In the genomic region with DNA sequence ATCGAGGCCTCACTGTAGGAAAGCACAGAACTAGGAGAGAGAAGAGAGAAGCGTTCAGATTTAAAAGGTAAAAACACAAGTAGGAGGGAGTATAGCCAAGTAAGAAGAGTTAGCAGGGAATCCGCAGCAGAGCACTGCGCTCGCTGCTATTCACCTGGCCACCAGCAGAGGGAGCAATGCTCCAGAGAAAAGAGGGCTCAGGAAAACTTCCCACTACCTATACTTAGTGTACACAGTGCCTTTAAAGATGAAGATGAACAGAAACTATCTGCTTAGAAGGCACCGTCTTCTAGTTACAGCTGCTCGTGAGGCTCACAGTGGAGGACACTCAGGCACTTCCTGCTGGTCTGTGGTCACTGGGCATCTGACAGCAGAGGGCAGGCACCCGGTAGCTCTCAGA, we compare ENCODE assay signal across 7 mouse cellular contexts. TPM values are rescaled to one million over a fixed set of nuclear protein-coding genes. Genes with fewer than 3 reads are reported as not detected.
DNase-seq lines count a peak whose midpoint lies in the region; ATAC-seq lines count a peak whose summit lies in the region.

No protein-coding gene starts in this region.

- peak; percentile 65 to 68 for ATAC-seq in hematopoietic stem cell, adult 5-6 weeks (replicated peaks in 1 of 2; ENCODE audit: insufficient read depth in 1 of 2, low FRiP score in 2 of 2, low TSS enrichment in 1 of 2, low read depth in 1 of 2, poor library complexity in 2 of 2, severe bottlenecking in 2 of 2)
- peak; percentile 91 for ATAC-seq in megakaryocyte progenitor cell, adult 5-6 weeks (replicated peaks; ENCODE audit: poor library complexity)

- peak; percentile 65 for DNase-seq in MN1 (ENCODE audit: low spot score)
- DNase-seq in brain, embryonic 18.5 days (ENCODE audit: low read depth, low spot score) = peak; percentile 18
- DNase-seq in fibroblast of lung, adult 2 months (ENCODE audit: low read depth) = peak; percentile 23
- DNase-seq in layer of hippocampus, postnatal 14 days (ENCODE audit: low spot score in 2 of 2) = peak; percentile 73
- peak; percentile 83 for DNase-seq in right cerebral cortex, postnatal 4 days

RNA-seq across cellular contexts. Expression of gene Crtc3, which starts 41.0 kb away (rescaled TPM):
- 10.6 and 15.1 TPM in 2 replicates for total RNA-seq in hematopoietic stem cell, adult 5-6 weeks (2017)
- total RNA-seq in layer of hippocampus, postnatal 14 days (2021) = 10 to 100 TPM; 20.9 to 21.7 TPM
- total RNA-seq in megakaryocyte progenitor cell, adult 5-6 weeks (2015) = 18.3 and 26.9 TPM in 2 replicates
- total RNA-seq in megakaryocyte progenitor cell, adult 5-6 weeks (2017) = 5.6 and 16.3 TPM in 2 replicates

Comparison
In these comparisons a context has a peak if more than half of its experiments do, and no peak if none do; other contexts are left out.
1. Peak in every context shown above with its lines: DNase-seq and ATAC-seq.
2. DNase-seq: peak in every context shown above with its lines; median percentile 83 in right cerebral cortex, postnatal 4 days; 73 in layer of hippocampus, postnatal 14 days; 65 in MN1; 23 in fibroblast of lung, adult 2 months; 18 in brain, embryonic 18.5 days.